Mouse (Mus musculus): ENCODE results near the gene Cnnm2. TPM values are rescaled to one million over a fixed set of nuclear protein-coding genes. Genes with fewer than 3 reads are reported as not detected.
"Not testable (repeated sequence)": the region's sequence is repeated elsewhere in the genome, so short reads cannot be mapped to it uniquely, and the experiment has no call there.

The Cnnm2 gene
- polyA plus RNA-seq, 1 experiment from 2014 or later = 8.1 TPM

DNA sequence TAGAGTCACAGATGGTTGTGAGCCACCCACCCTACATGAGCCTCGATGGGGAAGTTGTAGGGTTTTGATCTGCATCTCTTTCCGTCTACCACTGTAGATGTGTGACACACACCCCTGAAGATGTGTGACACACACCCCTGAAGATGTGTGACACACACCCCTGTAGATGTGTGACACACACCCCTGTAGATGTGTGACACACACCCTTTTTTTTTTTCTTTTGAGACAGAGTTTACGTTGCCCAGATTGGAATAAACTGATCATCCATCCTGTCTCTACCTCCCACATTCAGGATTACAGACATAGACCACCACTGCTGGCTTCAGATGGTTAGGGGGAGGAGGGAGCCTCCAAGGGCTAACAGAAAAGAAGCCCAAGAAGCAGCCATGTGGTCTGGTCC lies 32.5 kb upstream of the Cnnm2 start:
- Histone ChIP-seq H3K9me3 (ENCODE audit: control insufficient read depth, low read length) (no peaks in the 10 kb centered on the region), H3K36me3 (ENCODE audit: control insufficient read depth, insufficient read depth, low read length) (0 out of 2 replicates have a peak, but pooled peaks cover 3% of the 10 kb centered on the region), H3K27ac (replicated peaks; ENCODE audit: low read depth, low read length) (no peak overlapping the region), H3K4me1 (ENCODE audit: control insufficient read depth, insufficient read depth, low read length) (peaks cover 8% of the 10 kb centered on the region; the same call in 1 of the 2 replicates), H3K4me3 (replicated peaks; ENCODE audit: low read depth, low read length) (no peak overlapping the region), H3K27me3 (ENCODE audit: control insufficient read depth, insufficient read depth, low read length) (no peaks in the 10 kb centered on the region), H3K9ac (replicated peaks; ENCODE audit: low read length) (no peak overlapping the region), H3K4me2 (ENCODE audit: low read length) (no peak overlapping the region)
- ATAC-seq (ENCODE audit: low FRiP score, low TSS enrichment) = no peak
- DNase-seq = no peak
- WGBS = 91% methylated on average over 3 of the region's 3 CpGs

- H3K27me3 ChIP-seq (ENCODE audit: control insufficient read depth, insufficient read depth, low read length) = no peaks in the 10 kb centered on the region
- peaks cover 8% of the 10 kb centered on the region; the same call in 1 of the 2 replicates for H3K4me1 ChIP-seq (ENCODE audit: control insufficient read depth, insufficient read depth, low read length)
- H3K36me3 ChIP-seq (ENCODE audit: control insufficient read depth, insufficient read depth, low read length) = no peaks in the 10 kb centered on the region
- 87% methylated on average over 10 of the region's 10 CpGs for WGBS
- no peak overlapping the region for H3K9ac ChIP-seq (replicated peaks; ENCODE audit: low read length)
- no peak for ATAC-seq (ENCODE audit: low FRiP score, low TSS enrichment)
- no peak overlapping the region for H3K4me2 ChIP-seq (ENCODE audit: low read length)
- no peak for DNase-seq
- no peaks in the 10 kb centered on the region for H3K9me3 ChIP-seq (ENCODE audit: control insufficient read depth, low read length)
- no peak overlapping the region for H3K4me3 ChIP-seq (replicated peaks; ENCODE audit: low read depth, low read length)
- H3K27ac ChIP-seq (replicated peaks; ENCODE audit: low read depth, low read length) = no peak overlapping the region
Observed at GRCm38 (mm10) chr19:46731351-46731750, 30.0 kb upstream of the Cnnm2 start.

- 93% methylated on average over 5 of the region's 5 CpGs for WGBS
- H3K9me3 ChIP-seq (ENCODE audit: control insufficient read depth, low read length); ATAC-seq (ENCODE audit: low FRiP score, low TSS enrichment): not testable (repeated sequence)
Observed at GRCm38 (mm10) chr19:46732673-46733072, 28.7 kb upstream of the Cnnm2 start.

GRCm38 (mm10) chr19:46733626-46734025 lies 27.8 kb upstream of the Cnnm2 start:
- no peaks in the 10 kb centered on the region for H3K4me1 ChIP-seq (ENCODE audit: control insufficient read depth, insufficient read depth, low read length)
- H3K4me3 ChIP-seq (replicated peaks; ENCODE audit: low read depth, low read length) = no peak overlapping the region
- H3K27ac ChIP-seq (replicated peaks; ENCODE audit: low read depth, low read length) = no peak overlapping the region
- no peaks in the 10 kb centered on the region for H3K9me3 ChIP-seq (ENCODE audit: control insufficient read depth, low read length)
- ATAC-seq (ENCODE audit: low FRiP score, low TSS enrichment) (no peak), DNase-seq (no peak)
- H3K27me3 ChIP-seq (ENCODE audit: control insufficient read depth, insufficient read depth, low read length) = no peaks in the 10 kb centered on the region
- H3K4me2 ChIP-seq (ENCODE audit: low read length) = no peak overlapping the region
- WGBS = 93% methylated on average over 7 of the region's 7 CpGs
- no peaks in the 10 kb centered on the region for H3K36me3 ChIP-seq (ENCODE audit: control insufficient read depth, insufficient read depth, low read length)
- no peak overlapping the region for H3K9ac ChIP-seq (replicated peaks; ENCODE audit: low read length)

More at GRCm38 (mm10) chr19:46732673-46733072, 28.7 kb upstream of the Cnnm2 start:
- DNase-seq; H3K4me3 ChIP-seq (replicated peaks; ENCODE audit: low read depth, low read length); H3K27me3 ChIP-seq (ENCODE audit: control insufficient read depth, insufficient read depth, low read length); H3K4me2 ChIP-seq (ENCODE audit: low read length); H3K36me3 ChIP-seq (ENCODE audit: control insufficient read depth, insufficient read depth, low read length); H3K9ac ChIP-seq (replicated peaks; ENCODE audit: low read length); H3K4me1 ChIP-seq (ENCODE audit: control insufficient read depth, insufficient read depth, low read length); H3K27ac ChIP-seq (replicated peaks; ENCODE audit: low read depth, low read length): not testable (repeated sequence)

- H3K9ac ChIP-seq (replicated peaks; ENCODE audit: low read length) = no peak overlapping the region
- ATAC-seq (ENCODE audit: low FRiP score, low TSS enrichment) = no peak
- no peak overlapping the region for H3K4me3 ChIP-seq (replicated peaks; ENCODE audit: low read depth, low read length)
- no peaks in the 10 kb centered on the region for H3K4me1 ChIP-seq (ENCODE audit: control insufficient read depth, insufficient read depth, low read length)
- DNase-seq = no peak
- no peak overlapping the region for H3K4me2 ChIP-seq (ENCODE audit: low read length)
- no peaks in the 10 kb centered on the region for H3K9me3 ChIP-seq (ENCODE audit: control insufficient read depth, low read length)
- 65% methylated on average over 5 of the region's 5 CpGs for WGBS
- H3K27ac ChIP-seq (replicated peaks; ENCODE audit: low read depth, low read length) = no peak overlapping the region
- H3K27me3 ChIP-seq (ENCODE audit: control insufficient read depth, insufficient read depth, low read length) = no peaks in the 10 kb centered on the region
- H3K36me3 ChIP-seq (ENCODE audit: control insufficient read depth, insufficient read depth, low read length) = no peaks in the 10 kb centered on the region
Observed at GRCm38 (mm10) chr19:46735241-46735640, 26.2 kb upstream of the Cnnm2 start.

DNA sequence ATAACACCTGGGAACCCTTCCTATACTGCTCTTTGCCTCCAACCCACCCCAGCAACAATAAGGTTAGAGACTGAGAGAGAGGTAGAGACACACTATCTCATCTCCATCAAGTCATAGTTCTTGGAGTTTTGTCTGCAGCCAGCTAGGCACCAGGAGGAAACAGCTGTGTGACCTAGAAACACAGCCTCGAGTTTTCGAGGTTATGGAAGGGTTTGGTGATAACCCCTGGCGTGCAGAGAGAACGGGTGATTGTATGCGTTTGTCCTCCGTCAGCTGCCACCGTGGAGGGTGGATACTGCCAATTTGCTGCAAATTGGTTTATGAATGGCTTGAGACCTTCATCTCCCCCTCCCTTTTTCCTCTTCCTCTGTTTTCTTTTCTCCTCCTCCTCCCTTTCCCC lies 24.3 kb upstream of the Cnnm2 start:
- ATAC-seq (ENCODE audit: low FRiP score, low TSS enrichment) = no peak
- 85% methylated on average over 7 of the region's 7 CpGs for WGBS

DNA sequence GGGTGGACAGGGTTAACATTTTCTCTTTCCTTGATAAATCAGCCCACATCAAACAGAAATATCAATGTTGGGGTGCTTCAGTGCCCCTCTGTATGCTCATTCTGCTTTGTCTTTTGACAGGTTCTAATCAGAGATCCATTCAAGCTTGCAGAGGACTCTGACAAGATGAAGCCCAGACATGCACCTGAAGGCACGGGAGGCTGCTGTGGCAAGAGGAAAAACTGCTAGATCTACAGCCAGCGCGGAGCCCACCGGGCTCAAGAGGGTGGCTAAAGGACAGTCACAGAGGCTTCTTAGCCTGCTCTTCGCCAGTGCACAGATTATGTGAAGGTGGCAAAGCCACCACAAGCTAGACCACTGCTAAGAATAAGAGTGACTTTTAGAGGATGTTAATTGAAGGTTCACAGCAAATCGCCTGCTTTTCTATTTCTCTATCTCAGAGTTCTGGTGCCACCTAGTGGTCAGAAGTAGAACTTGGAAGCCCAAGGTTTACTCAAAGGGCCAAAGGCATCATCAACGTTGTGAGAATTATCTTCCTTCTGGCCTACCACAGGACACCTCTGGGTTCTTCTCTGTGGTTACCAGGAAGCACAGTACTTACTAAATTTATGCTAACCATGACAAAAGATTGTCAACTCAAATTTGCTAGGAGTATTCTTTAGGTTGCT lies 20.9 kb upstream of the Cnnm2 start:
- DNase-seq (peak; percentile 92), ATAC-seq (ENCODE audit: low FRiP score, low TSS enrichment) (no peak)
- 52% methylated on average over 7 of the region's 7 CpGs for WGBS
- Histone ChIP-seq H3K4me2 (ENCODE audit: low read length) (no peak overlapping the region), H3K27ac (replicated peaks; ENCODE audit: low read depth, low read length) (no peak overlapping the region), H3K9ac (replicated peaks; ENCODE audit: low read length) (no peak overlapping the region), H3K27me3 (ENCODE audit: control insufficient read depth, insufficient read depth, low read length) (no peaks in the 10 kb centered on the region), H3K4me3 (replicated peaks; ENCODE audit: low read depth, low read length) (no peak overlapping the region), H3K36me3 (ENCODE audit: control insufficient read depth, insufficient read depth, low read length) (no peaks in the 10 kb centered on the region), H3K9me3 (ENCODE audit: control insufficient read depth, low read length) (no peaks in the 10 kb centered on the region), H3K4me1 (ENCODE audit: control insufficient read depth, insufficient read depth, low read length) (0 out of 2 replicates have a peak, but pooled peaks cover 4% of the 10 kb centered on the region)

More for the DNA sequence above, 24.3 kb upstream of the Cnnm2 start:
- H3K9me3 ChIP-seq (ENCODE audit: control insufficient read depth, low read length) = no peaks in the 10 kb centered on the region
- no peaks in the 10 kb centered on the region for H3K4me1 ChIP-seq (ENCODE audit: control insufficient read depth, insufficient read depth, low read length)
- H3K36me3 ChIP-seq (ENCODE audit: control insufficient read depth, insufficient read depth, low read length) = no peaks in the 10 kb centered on the region
- no peak overlapping the region for H3K4me3 ChIP-seq (replicated peaks; ENCODE audit: low read depth, low read length)
- DNase-seq = no peak
- no peak overlapping the region for H3K27ac ChIP-seq (replicated peaks; ENCODE audit: low read depth, low read length)
- H3K4me2 ChIP-seq (ENCODE audit: low read length) = no peak overlapping the region
- no peaks in the 10 kb centered on the region for H3K27me3 ChIP-seq (ENCODE audit: control insufficient read depth, insufficient read depth, low read length)
- H3K9ac ChIP-seq (replicated peaks; ENCODE audit: low read length) = no peak overlapping the region

DNA sequence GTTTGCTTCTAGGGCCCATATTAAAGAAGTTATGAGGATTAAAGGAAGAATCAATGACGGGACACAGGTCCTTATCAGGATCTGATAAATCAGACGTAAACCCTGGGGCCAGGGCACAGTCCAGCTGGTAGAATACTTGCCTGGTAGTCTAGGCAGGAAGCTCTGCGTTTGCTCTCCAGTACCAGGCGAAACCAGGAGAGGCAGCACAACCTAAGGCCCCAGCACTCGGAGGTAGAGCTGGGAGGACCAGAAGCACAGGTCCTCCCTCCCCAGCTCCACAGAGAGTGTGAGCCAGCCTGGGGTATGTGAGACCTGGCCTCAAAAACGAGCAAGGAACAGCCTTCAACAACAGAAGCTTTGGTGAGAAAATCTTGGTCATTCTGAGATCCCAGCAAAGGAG lies 19.8 kb upstream of the Cnnm2 start:
- ATAC-seq (ENCODE audit: low FRiP score, low TSS enrichment) (no peak), DNase-seq (no peak)
- no peaks in the 10 kb centered on the region for H3K27me3 ChIP-seq (ENCODE audit: control insufficient read depth, insufficient read depth, low read length)
- H3K27ac ChIP-seq (replicated peaks; ENCODE audit: low read depth, low read length) = no peak overlapping the region
- H3K4me3 ChIP-seq (replicated peaks; ENCODE audit: low read depth, low read length) = no peak overlapping the region
- no peak overlapping the region for H3K9ac ChIP-seq (replicated peaks; ENCODE audit: low read length)
- WGBS = 45% methylated on average over 6 of the region's 6 CpGs
- no peaks in the 10 kb centered on the region for H3K9me3 ChIP-seq (ENCODE audit: control insufficient read depth, low read length)
- H3K4me2 ChIP-seq (ENCODE audit: low read length) = no peak overlapping the region
- 0 out of 2 replicates have a peak, but pooled peaks cover 4% of the 10 kb centered on the region for H3K4me1 ChIP-seq (ENCODE audit: control insufficient read depth, insufficient read depth, low read length)
- no peaks in the 10 kb centered on the region for H3K36me3 ChIP-seq (ENCODE audit: control insufficient read depth, insufficient read depth, low read length)

GRCm38 (mm10) chr19:46744681-46745080 lies 16.7 kb upstream of the Cnnm2 start:
- H3K9ac ChIP-seq (replicated peaks; ENCODE audit: low read length) = no peak overlapping the region
- peak; percentile 64 for DNase-seq
- 0 out of 2 replicates have a peak overlapping the region, but pooled peaks have one; percentile 32 for H3K27ac ChIP-seq (replicated peaks; ENCODE audit: low read depth, low read length)
- H3K9me3 ChIP-seq (ENCODE audit: control insufficient read depth, low read length) = no peaks in the 10 kb centered on the region
- H3K4me2 ChIP-seq (ENCODE audit: low read length) = peak overlapping the region; percentile 24; the same call in 1 of the 2 replicates
- peak; percentile 64; the same call in 1 of the 2 replicates for ATAC-seq (ENCODE audit: low FRiP score, low TSS enrichment)
- 37% methylated on average over 9 of the region's 9 CpGs for whole genome bisulfite sequencing
- H3K27me3 ChIP-seq (ENCODE audit: control insufficient read depth, insufficient read depth, low read length) = no peaks in the 10 kb centered on the region
- H3K36me3 ChIP-seq (ENCODE audit: control insufficient read depth, insufficient read depth, low read length) = no peaks in the 10 kb centered on the region
- H3K4me1 ChIP-seq (ENCODE audit: control insufficient read depth, insufficient read depth, low read length) = 0 out of 2 replicates have a peak, but pooled peaks cover 4% of the 10 kb centered on the region
- H3K4me3 ChIP-seq (replicated peaks; ENCODE audit: low read depth, low read length) = no peak overlapping the region
